Mouse (Mus musculus) embryo, embryonic 11.5 days (tissue): ENCODE data around the gene Vmn2r94.

ENCODE experiments used
- DNase-seq: peaks from one replicate; pipeline ENCODE4 v3.0.0-alpha.2; 2012; ENCODE audit warnings: low read depth, low spot score

Vmn2r94 gene

DNA sequence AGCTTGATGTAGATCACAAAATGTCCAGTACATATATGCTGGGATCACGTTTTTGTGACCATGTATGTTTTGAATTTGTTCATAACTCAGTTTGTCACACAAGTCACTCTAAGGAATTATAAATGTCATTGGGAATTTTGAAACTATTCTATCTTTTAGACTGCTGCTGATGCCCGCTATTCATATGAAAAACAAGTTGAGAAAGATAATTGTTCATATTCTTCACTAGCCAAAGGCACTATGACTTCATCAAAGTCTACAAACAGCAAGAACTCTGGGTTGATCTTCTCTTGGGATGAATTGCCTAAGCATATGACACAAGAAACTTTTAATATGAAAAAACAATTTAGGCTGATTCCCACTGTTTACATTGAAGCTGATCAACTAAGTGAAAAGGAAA lies at the start of gene Vmn2r94:
TSS of gene Vmn2r94 (minus strand) at position 101 of the 400 bp plus-strand sequence.
- no peak for DNase-seq

DNA sequence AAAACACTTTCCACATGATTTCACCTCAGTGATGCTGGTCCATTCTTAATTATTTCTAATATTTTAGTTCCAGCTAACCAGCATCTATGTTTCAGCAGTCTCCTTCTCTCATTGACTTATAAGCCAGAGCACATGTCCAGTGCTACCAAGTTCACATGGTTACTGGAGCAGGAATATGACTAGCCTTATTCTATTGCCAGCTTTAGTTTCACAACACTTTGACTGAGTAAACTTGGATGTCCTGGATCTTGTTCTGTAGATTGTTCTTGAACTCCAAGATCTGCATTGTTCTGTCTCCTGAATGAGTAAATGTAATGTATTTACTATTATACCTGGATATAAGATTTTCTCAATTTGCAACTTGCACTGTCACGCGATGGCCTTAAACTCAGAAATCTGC lies 45.5 kb upstream of the Vmn2r94 start:
- DNase-seq = no peak

DNA sequence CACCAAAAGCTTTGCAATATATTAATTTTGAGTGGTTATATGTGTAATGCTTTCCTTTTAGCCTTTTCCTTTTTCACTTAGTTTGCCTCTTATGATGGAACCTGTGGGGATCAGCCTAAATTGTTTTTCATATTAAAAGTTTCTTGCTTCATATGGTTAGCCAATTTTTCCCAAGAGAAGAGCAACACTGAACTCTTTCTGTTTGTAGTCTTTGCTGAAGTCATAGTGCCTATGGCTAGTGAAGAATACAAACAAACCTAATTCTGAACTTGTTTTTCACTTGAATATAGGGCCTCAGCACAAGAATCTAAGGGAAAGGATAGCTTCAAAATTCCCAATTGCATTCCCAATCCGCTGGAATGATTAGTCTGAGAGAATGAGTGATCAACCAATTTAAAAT lies 20.2 kb upstream of the Vmn2r94 start, which contains the start of gene Vmn2r93:
TSS of gene Vmn2r93 (plus strand) at position 301 of the 400 bp plus-strand sequence.
- no peak for DNase-seq

DNA sequence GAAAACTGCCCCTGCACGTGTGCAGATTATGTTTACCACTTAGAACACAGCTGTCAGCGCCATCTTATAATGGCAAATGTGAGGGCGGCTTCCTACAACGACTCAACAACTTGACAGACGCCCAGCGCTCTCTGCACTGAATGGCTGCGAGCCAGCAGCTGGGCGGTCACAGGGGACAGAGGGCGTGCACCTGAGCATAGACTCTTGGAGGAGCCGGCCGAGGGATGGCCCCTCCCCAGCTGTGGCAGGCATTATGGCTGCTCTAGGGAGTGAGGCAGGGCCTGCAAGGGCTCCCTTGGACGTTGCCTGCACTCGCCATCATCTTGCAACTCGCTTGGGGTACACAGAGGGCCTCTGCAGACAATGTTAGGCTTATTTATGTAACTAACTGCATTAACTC lies 40.6 kb downstream of the Vmn2r94 start:
- no peak for DNase-seq

DNA sequence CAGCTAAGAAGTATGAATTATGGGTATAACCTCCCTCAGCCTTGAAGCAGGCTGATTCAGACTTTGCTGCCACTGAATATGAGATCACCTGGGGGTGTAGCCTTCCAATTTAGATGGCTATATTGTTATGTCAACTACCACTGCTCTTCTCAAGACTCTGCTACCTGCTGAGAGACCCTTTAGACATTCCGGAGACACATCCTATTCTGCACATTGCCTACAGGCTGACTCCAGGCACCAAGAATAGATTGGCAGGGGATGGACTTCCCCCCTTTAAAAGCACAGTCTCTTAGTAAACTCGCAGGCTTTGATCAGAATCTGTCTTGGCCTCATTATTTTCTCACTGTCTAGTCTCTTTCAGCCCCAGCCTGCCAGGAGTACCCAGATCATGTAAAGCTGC lies 45.6 kb downstream of the Vmn2r94 start:
- no peak for DNase-seq

DNA sequence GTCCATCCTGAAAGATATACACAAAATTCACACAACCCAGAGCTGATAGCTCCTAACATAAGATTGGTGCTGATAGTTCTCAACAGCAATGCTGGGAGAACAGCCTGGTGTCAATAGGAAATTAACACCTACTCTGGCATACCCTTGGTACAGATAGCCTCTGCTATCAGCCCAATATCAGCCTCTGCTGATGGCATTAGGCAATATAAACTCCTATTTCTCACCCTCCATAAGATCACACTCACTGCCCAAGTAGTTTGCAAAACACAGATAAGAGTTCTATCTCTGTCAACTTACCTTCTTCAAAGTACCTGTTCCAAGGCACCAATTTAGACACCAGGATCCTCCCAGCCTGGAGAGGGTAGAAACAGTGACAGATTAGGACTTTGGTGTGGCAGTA lies 56.3 kb downstream of the Vmn2r94 start:
- no peak for DNase-seq
